Mouse (Mus musculus) CD4-positive, CD25-positive, alpha-beta regulatory T cell, adult 9 weeks (primary cell): ENCODE data around the gene Spire2. TPM values are rescaled to one million over a fixed set of nuclear protein-coding genes. Genes with fewer than 3 reads are reported as not detected.

ENCODE experiments used
- polyA plus RNA-seq: library from polyadenylated mRNA; unstranded; fragments of 100-300 nt; shearing (Covaris generic); gene quantifications from one replicate; pipeline ENCODE4 v1.2.1, GENCODE M21; 2017

Gene Spire2
- polyA plus RNA-seq: not detected

GRCm38 (mm10) chr8:123332262-123333090 lies at the start of gene Spire2:
TSS of gene Spire2 (plus strand) at chr8:123332713.

GRCm38 (mm10) chr8:123318467-123318911 lies 14.0 kb upstream of the Spire2 start, which contains the start of gene Fanca:
TSS of gene Fanca (minus strand) at chr8:123318576.

GRCm38 (mm10) chr8:123373403-123374238 lies 41.1 kb downstream of the Spire2 start, which contains the start of gene Tcf25:
TSS of gene Tcf25 (plus strand) at chr8:123373753.

GRCm38 (mm10) chr8:123406786-123407185 lies 74.3 kb downstream of the Spire2 start, which contains the start of gene Mc1r:
TSS of gene Mc1r (plus strand) at chr8:123407107.

GRCm38 (mm10) chr8:123411246-123411645 lies 78.7 kb downstream of the Spire2 start, which contains the start of gene Tubb3:
TSS of gene Tubb3 (plus strand) at chr8:123411424.

Other genes with a start within 250 kb of the Spire2 start
- 960 TPM for gene Rpl13, start 230.4 kb upstream of the Spire2 start, polyA plus RNA-seq
- 1.5 TPM for gene Cpne7, start 215.3 kb upstream of the Spire2 start, polyA plus RNA-seq
- gene Sult5a1, start 174.4 kb upstream of the Spire2 start, polyA plus RNA-seq: not detected
- gene Dpep1, start 146.5 kb upstream of the Spire2 start, polyA plus RNA-seq: not detected
- 264 TPM for gene Chmp1a, start 120.0 kb upstream of the Spire2 start, polyA plus RNA-seq
- not detected for gene Spata33, start 119.9 kb upstream of the Spire2 start, polyA plus RNA-seq
- gene Cdk10, start 107.9 kb upstream of the Spire2 start, polyA plus RNA-seq: 26.3 TPM
- 6.6 TPM for gene Spata2l, start 96.5 kb upstream of the Spire2 start, polyA plus RNA-seq
- gene Zfp276, start 78.5 kb upstream of the Spire2 start, polyA plus RNA-seq: 13.7 TPM
- gene Vps9d1, start 78.4 kb upstream of the Spire2 start, polyA plus RNA-seq: 16.4 TPM
- gene Fanca, start 14.1 kb upstream of the Spire2 start, polyA plus RNA-seq: 7.4 TPM
- gene Tcf25, start 41.0 kb downstream of the Spire2 start, polyA plus RNA-seq: 356 TPM
- 0.07 TPM for gene Mc1r, start 74.4 kb downstream of the Spire2 start, polyA plus RNA-seq
- 0.33 TPM for gene Tubb3, start 78.7 kb downstream of the Spire2 start, polyA plus RNA-seq
- gene Def8, start 90.8 kb downstream of the Spire2 start, polyA plus RNA-seq: 19.8 TPM
- gene Afg3l1, start 145.2 kb downstream of the Spire2 start, polyA plus RNA-seq: 65.8 TPM
- not detected for gene Dbndd1, start 182.8 kb downstream of the Spire2 start, polyA plus RNA-seq
- gene Gas8, start 186.1 kb downstream of the Spire2 start, polyA plus RNA-seq: 8.3 TPM